Mouse (Mus musculus) ES-Bruce4 (cell line): ENCODE measurements around the gene Cops3.

Experiments
- CTCF ChIP-seq: IDR thresholded peaks from one replicate; pipeline ENCODE4 v1.8.1; 2011; ENCODE audit warnings: low read depth, low read length
- EP300 ChIP-seq: IDR thresholded peaks from 2 replicates; pipeline ENCODE4 v1.6.1; 2011; ENCODE audit warnings: low read depth, low read length; ENCODE audit not compliant: insufficient read depth

DNA sequence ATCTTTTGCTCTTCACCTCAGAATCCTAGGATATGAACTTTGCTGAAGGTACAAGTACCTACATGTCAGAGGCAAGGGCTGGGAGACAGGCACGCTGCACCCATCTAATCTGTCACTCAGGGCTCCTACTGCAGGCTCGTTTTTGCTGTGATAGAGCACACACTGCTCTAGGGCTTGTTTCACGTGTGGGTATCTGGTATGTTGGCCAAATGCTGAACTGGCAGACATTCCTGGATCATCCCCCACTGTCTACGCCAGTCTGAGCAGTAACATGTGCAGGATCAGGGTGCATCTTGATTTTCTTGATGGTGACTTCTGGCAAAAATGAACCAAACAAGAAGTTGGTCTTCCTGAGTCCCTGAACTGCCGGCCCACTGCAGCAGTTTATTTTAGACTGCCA is 62.4 kb downstream of the Cops3 start:
- TF ChIP-seq CTCF (no peak), EP300 (no peak)
